Mouse (Mus musculus): ENCODE data around the gene Sar1b. TPM values are rescaled to one million over a fixed set of nuclear protein-coding genes. Genes with fewer than 3 reads are reported as not detected.

The Sar1b gene
- polyA plus RNA-seq, 1 experiment, result 61.7 TPM

DNA sequence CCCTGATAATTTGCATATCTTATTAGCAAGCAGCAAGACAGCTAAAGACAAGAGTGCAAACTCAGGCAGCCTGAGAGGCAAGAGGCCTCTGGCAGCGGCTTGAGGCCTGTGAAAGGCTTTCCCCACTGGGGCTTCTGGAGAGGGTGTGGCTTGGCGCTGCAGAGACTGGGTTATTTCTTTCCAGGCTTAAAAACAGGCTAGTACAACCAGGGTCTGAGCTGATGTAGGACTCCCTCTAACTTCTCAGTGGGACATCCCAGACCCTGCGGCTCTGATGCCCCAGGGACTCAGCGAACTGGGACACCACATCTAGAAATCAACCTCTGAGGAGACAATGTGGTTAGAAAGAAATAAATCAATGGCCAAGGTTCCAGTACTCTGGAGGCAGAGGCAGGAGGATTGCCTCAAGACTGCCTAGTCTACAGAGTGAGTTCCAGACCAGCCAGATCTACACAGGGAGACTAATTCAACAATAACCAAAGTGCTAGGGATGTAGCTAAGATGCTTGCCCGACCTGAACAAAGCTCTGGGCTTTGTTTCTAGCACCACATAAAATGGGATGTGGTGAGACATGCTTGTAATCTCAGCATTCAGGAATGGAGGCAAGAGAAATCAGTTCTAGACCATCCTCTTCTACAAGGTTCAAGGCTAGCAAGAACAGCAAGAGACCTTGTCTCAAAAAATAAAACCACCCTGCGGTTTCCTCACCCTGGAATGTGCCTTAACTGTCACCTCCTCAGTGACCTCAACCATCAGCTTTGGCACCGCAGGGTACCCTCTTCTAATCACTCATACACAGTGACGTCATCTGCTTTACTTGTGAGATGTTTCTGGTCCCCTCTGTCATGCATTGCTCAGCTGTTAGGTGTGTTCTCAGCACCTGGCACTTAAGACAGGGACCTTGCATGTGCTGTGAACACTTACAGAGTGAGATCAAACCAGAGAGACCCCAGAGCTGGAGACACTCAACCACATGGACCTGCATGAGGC lies 74.0 kb downstream of the Sar1b start:
- Histone ChIP-seq H3K27me3 (ENCODE audit: control insufficient read depth, insufficient read depth, insufficient read length) (no peaks in the 10 kb centered on the region), H3K4me3 (no peak overlapping the region), H3K79me2 (ENCODE audit: control insufficient read depth, insufficient read depth) (no peaks in the 10 kb centered on the region), H3ac (ENCODE audit: control insufficient read depth, insufficient read length) (no peak overlapping the region), H3K4me2 (ENCODE audit: low read depth) (no peak overlapping the region), H3K36me3 (ENCODE audit: control insufficient read depth, insufficient read depth) (no peaks in the 10 kb centered on the region)
- TF ChIP-seq MYOG (IDR thresholded peaks at IDR 0.05; ENCODE audit: control insufficient read depth in 1 of 3, insufficient read depth in 1 of 3, insufficient read length in 2 of 3, low read depth in 2 of 3) (no peak), CEBPB (IDR thresholded peaks at IDR 0.05; ENCODE audit: insufficient read depth, poor library complexity, severe bottlenecking) (no peak), POLR2AphosphoS2 (IDR thresholded peaks at IDR 0.05; ENCODE audit: insufficient read length, low read depth) (no peak), MYOD1 (IDR thresholded peaks at IDR 0.05; ENCODE audit: control insufficient read depth in 1 of 3, insufficient read length in 2 of 3, low read depth in 2 of 3) (no peak), TCF3 (IDR thresholded peaks at IDR 0.05; ENCODE audit: insufficient read length, low read depth) (no peak), POLR2A (IDR thresholded peaks at IDR 0.05; ENCODE audit: insufficient read length, low read depth) (no peak), SRF (IDR thresholded peaks at IDR 0.05; ENCODE audit: control insufficient read depth, insufficient read length, low read depth) (no peak), MAX (IDR thresholded peaks at IDR 0.05; ENCODE audit: low read depth) (no peak), REST (IDR thresholded peaks at IDR 0.05; ENCODE audit: insufficient read depth, insufficient read length) (no peak), E2F4 (IDR thresholded peaks at IDR 0.05; ENCODE audit: insufficient read depth) (no peak)

GRCm38 (mm10) chr11:51839106-51839505 lies 75.6 kb downstream of the Sar1b start:
- Histone ChIP-seq H3K36me3 (ENCODE audit: control insufficient read depth, insufficient read depth) (no peaks in the 10 kb centered on the region), H3K4me3 (no peak overlapping the region), H3K4me2 (ENCODE audit: low read depth) (no peak overlapping the region), H3K27me3 (ENCODE audit: control insufficient read depth, insufficient read depth, insufficient read length) (no peaks in the 10 kb centered on the region), H3ac (ENCODE audit: control insufficient read depth, insufficient read length) (no peak overlapping the region), H3K79me2 (ENCODE audit: control insufficient read depth, insufficient read depth) (no peaks in the 10 kb centered on the region)
- TF ChIP-seq USF1 (IDR thresholded peaks at IDR 0.05; ENCODE audit: low read depth) (no peak), SRF (IDR thresholded peaks at IDR 0.05; ENCODE audit: control insufficient read depth, insufficient read length, low read depth) (no peak), CEBPB (IDR thresholded peaks at IDR 0.05; ENCODE audit: insufficient read depth, poor library complexity, severe bottlenecking) (no peak), REST (IDR thresholded peaks at IDR 0.05; ENCODE audit: insufficient read depth, insufficient read length) (no peak), POLR2A (IDR thresholded peaks at IDR 0.05; ENCODE audit: insufficient read length, low read depth) (no peak), MAX (IDR thresholded peaks at IDR 0.05; ENCODE audit: low read depth) (no peak), TCF3 (IDR thresholded peaks at IDR 0.05; ENCODE audit: insufficient read length, low read depth) (no peak), MYOG (IDR thresholded peaks at IDR 0.05; ENCODE audit: control insufficient read depth in 1 of 3, insufficient read depth in 1 of 3, insufficient read length in 2 of 3, low read depth in 2 of 3) (no peak), TCF12 (IDR thresholded peaks at IDR 0.05; ENCODE audit: insufficient read depth, poor library complexity, severe bottlenecking) (no peak), POLR2AphosphoS2 (IDR thresholded peaks at IDR 0.05; ENCODE audit: insufficient read length, low read depth) (no peak), E2F4 (IDR thresholded peaks at IDR 0.05; ENCODE audit: insufficient read depth) (no peak), MYOD1 (IDR thresholded peaks at IDR 0.05; ENCODE audit: control insufficient read depth in 1 of 3, insufficient read length in 2 of 3, low read depth in 2 of 3) (no peak)

DNA sequence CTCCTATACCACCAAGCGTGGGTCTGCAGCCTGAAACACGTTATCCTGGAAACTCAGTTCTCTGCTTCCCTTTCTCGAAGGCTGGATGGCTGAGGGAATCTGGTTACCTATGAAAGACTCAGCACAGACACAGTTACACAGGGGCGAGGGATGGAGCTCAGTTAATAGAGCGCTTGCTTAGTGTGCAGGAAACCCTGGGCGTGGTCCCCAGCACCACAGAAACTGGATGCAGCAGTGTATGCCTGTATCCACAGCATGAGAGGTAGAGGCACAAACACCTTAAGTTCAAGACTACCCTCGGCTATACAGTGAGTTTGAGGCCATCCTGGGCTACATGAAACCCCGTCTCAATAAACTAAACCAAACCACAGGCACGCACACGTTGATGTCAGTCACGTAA lies 76.5 kb downstream of the Sar1b start:
- no peak overlapping the region for H3K4me2 ChIP-seq (ENCODE audit: low read depth)
- H3K4me3 ChIP-seq, result no peak overlapping the region
- H3K36me3 ChIP-seq (ENCODE audit: control insufficient read depth, insufficient read depth), result no peaks in the 10 kb centered on the region
- no peaks in the 10 kb centered on the region for H3K79me2 ChIP-seq (ENCODE audit: control insufficient read depth, insufficient read depth)
- H3K27me3 ChIP-seq (ENCODE audit: control insufficient read depth, insufficient read depth, insufficient read length), result no peaks in the 10 kb centered on the region
- no peak for TF ChIP-seq E2F4 (IDR thresholded peaks at IDR 0.05; ENCODE audit: insufficient read depth)
- TF ChIP-seq USF1 (IDR thresholded peaks at IDR 0.05; ENCODE audit: low read depth), result no peak
- TF ChIP-seq SRF (IDR thresholded peaks at IDR 0.05; ENCODE audit: control insufficient read depth, insufficient read length, low read depth), result no peak
- TF ChIP-seq MYOG (IDR thresholded peaks at IDR 0.05; ENCODE audit: control insufficient read depth in 1 of 3, insufficient read depth in 1 of 3, insufficient read length in 2 of 3, low read depth in 2 of 3), result no peak
- TF ChIP-seq MYOD1 (IDR thresholded peaks at IDR 0.05; ENCODE audit: control insufficient read depth in 1 of 3, insufficient read length in 2 of 3, low read depth in 2 of 3), result no peak
- TF ChIP-seq MAX (IDR thresholded peaks at IDR 0.05; ENCODE audit: low read depth), result no peak
- no peak for TF ChIP-seq REST (IDR thresholded peaks at IDR 0.05; ENCODE audit: insufficient read depth, insufficient read length)
- no peak for TF ChIP-seq TCF12 (IDR thresholded peaks at IDR 0.05; ENCODE audit: insufficient read depth, poor library complexity, severe bottlenecking)
- no peak for TF ChIP-seq CEBPB (IDR thresholded peaks at IDR 0.05; ENCODE audit: insufficient read depth, poor library complexity, severe bottlenecking)
- TF ChIP-seq POLR2A (IDR thresholded peaks at IDR 0.05; ENCODE audit: insufficient read length, low read depth), result no peak
- TF ChIP-seq TCF3 (IDR thresholded peaks at IDR 0.05; ENCODE audit: insufficient read length, low read depth), result no peak
- no peak for TF ChIP-seq POLR2AphosphoS2 (IDR thresholded peaks at IDR 0.05; ENCODE audit: insufficient read length, low read depth)
- no peak overlapping the region for H3ac ChIP-seq (ENCODE audit: control insufficient read depth, insufficient read length)

DNA sequence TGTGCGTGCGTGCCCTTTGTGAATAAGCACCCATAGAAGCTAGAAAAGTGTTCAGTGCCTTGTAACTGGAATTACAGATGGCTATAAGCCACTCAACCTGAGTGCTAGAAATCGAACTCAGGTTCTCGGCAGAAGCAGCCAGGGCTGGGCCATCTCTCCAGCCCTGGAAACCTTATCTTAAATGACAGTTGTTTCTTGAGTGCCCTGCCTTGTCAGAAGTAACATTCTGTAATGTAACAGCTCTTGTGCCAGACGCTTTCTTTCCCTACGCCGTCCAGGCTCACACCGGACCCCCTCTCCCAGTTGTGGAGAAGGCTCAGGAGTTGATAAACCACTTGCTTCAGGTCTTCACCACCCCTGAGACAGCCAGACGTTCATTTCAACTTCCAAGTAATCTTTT lies 77.2 kb downstream of the Sar1b start:
- H3K79me2 ChIP-seq (ENCODE audit: control insufficient read depth, insufficient read depth), result no peaks in the 10 kb centered on the region
- H3K27me3 ChIP-seq (ENCODE audit: control insufficient read depth, insufficient read depth, insufficient read length), result no peaks in the 10 kb centered on the region
- no peak overlapping the region for H3K4me2 ChIP-seq (ENCODE audit: low read depth)
- no peak for TF ChIP-seq TCF3 (IDR thresholded peaks at IDR 0.05; ENCODE audit: insufficient read length, low read depth)
- TF ChIP-seq USF1 (IDR thresholded peaks at IDR 0.05; ENCODE audit: low read depth), result no peak
- no peak for TF ChIP-seq CEBPB (IDR thresholded peaks at IDR 0.05; ENCODE audit: insufficient read depth, poor library complexity, severe bottlenecking)
- no peaks in the 10 kb centered on the region for H3K36me3 ChIP-seq (ENCODE audit: control insufficient read depth, insufficient read depth)
- H3K4me3 ChIP-seq, result no peak overlapping the region
- no peak overlapping the region for H3ac ChIP-seq (ENCODE audit: control insufficient read depth, insufficient read length)
